Mouse (Mus musculus): ENCODE measurements around the gene Phactr1.

GRCm38 (mm10) chr13:43053201-43053600 is 372.8 kb downstream of the Phactr1 start:
- TF ChIP-seq POLR2A (IDR thresholded peaks at IDR 0.05; ENCODE audit: insufficient read length, low read depth) (no peak), USF1 (IDR thresholded peaks at IDR 0.05; ENCODE audit: low read depth) (no peak), E2F4 (IDR thresholded peaks at IDR 0.05; ENCODE audit: insufficient read depth) (no peak), CEBPB (IDR thresholded peaks at IDR 0.05; ENCODE audit: insufficient read depth, poor library complexity, severe bottlenecking) (no peak)
